Mouse (Mus musculus): ENCODE results near the gene Rnf114. TPM values are rescaled to one million over a fixed set of nuclear protein-coding genes. Genes with fewer than 3 reads are reported as not detected.

Gene Rnf114
- polyA plus RNA-seq, 1 experiment from 2014 or later = 79.0 TPM

DNA sequence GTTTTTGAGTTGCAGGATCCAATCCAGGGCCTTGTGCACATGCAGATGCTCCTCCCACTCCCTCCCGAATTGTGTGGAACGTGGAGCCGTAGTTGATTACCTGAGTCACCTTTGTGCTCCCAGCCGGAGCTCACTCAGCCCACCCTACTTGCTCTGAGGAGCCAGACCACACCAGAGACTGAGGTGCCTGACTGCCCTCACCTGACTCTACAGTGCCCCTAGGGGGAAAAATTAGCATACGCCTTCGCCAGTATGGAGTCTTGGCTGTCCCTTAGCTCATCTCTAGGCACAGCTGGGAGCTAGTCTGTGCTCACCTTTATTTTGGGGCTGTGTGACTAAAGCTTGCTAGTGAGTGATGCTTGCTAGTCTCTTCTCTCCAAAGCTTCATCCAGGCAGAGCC is 24.0 kb upstream of the Rnf114 start:
- peaks cover 40% of the 10 kb centered on the region for H3K36me3 ChIP-seq (ENCODE audit: control insufficient read depth, insufficient read depth)

DNA sequence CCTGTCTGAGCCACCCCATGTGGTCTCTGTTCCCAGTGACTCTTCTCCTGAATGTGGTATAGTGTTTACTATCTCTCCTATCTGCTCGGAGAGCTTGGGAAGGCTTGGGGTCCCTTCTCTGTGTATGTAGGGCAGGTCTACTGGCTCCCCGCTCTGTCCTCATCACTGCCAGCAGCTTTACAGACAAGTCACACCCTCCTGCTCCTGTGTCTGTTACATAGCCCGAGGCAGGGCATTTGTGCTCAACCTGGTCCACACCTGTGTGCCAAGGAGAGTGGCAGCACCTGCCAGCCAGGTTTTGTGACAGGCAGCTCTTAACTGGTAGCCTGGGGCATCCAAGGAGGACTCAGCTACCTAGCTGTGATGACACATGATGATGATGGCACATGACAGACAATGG is 21.8 kb upstream of the Rnf114 start:
- Histone ChIP-seq H3K36me3 (ENCODE audit: control insufficient read depth, insufficient read depth) (peaks cover 51% of the 10 kb centered on the region), H3K27ac (ENCODE audit: low read length) (no peak overlapping the region), H3K4me1 (ENCODE audit: control insufficient read depth, insufficient read depth, low read length) (peaks cover 4% of the 10 kb centered on the region), H3K9me3 (replicated peaks; ENCODE audit: control insufficient read depth, low read length) (no peaks in the 10 kb centered on the region), H3K9ac (ENCODE audit: low read length) (no peak overlapping the region), H3K27me3 (ENCODE audit: control insufficient read depth, insufficient read depth, low read length) (no peaks in the 10 kb centered on the region), H3K4me2 (ENCODE audit: low read depth, low read length) (no peak overlapping the region), H3K4me3 (ENCODE audit: low read length) (no peak overlapping the region)
- WGBS = 88% methylated on average over 3 of the region's 3 CpGs
- no peak for ATAC-seq (replicated peaks; ENCODE audit: extremely low read depth, insufficient read depth, low FRiP score)

More for the DNA sequence above, 24.0 kb upstream of the Rnf114 start:
- Histone ChIP-seq H3K9ac (ENCODE audit: low read length) (no peak overlapping the region), H3K4me1 (ENCODE audit: control insufficient read depth, insufficient read depth, low read length) (peaks cover 2% of the 10 kb centered on the region; the same call in 1 of the 2 replicates), H3K4me3 (ENCODE audit: low read length) (no peak overlapping the region), H3K9me3 (replicated peaks; ENCODE audit: control insufficient read depth, low read length) (no peaks in the 10 kb centered on the region), H3K27ac (ENCODE audit: low read length) (no peak overlapping the region), H3K4me2 (ENCODE audit: low read depth, low read length) (no peak overlapping the region), H3K27me3 (ENCODE audit: control insufficient read depth, insufficient read depth, low read length) (no peaks in the 10 kb centered on the region)
- WGBS = 81% methylated on average over 6 of the region's 6 CpGs
- ATAC-seq (replicated peaks; ENCODE audit: extremely low read depth, insufficient read depth, low FRiP score) = no peak

DNA sequence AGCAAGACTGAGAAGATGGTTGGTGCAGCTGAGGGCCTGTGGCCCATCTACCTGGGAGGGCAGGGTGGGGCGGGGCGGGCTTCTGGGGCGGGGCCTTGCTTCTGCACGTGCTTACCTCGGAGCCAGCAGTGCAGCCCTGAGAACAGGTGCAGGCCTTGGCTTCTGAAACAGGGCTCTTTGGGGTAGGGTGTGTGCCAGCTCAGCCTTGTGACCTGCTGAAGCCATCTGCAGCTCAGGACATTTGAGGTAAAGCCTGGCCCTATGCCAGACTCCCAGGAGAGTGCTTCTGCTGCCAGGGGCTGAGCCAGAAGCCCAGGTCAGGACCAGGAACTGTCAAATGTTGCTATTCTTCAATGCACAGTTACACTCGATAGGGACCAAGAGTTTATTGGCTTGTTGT is 20.9 kb upstream of the Rnf114 start:
- Histone ChIP-seq H3K9me3 (replicated peaks; ENCODE audit: control insufficient read depth, low read length) (no peaks in the 10 kb centered on the region), H3K4me1 (ENCODE audit: control insufficient read depth, insufficient read depth, low read length) (peaks cover 14% of the 10 kb centered on the region), H3K9ac (ENCODE audit: low read length) (no peak overlapping the region), H3K36me3 (ENCODE audit: control insufficient read depth, insufficient read depth) (peaks cover 45% of the 10 kb centered on the region), H3K27me3 (ENCODE audit: control insufficient read depth, insufficient read depth, low read length) (no peaks in the 10 kb centered on the region), H3K4me2 (ENCODE audit: low read depth, low read length) (no peak overlapping the region), H3K4me3 (ENCODE audit: low read length) (no peak overlapping the region), H3K27ac (ENCODE audit: low read length) (no peak overlapping the region)
- no peak for ATAC-seq (replicated peaks; ENCODE audit: extremely low read depth, insufficient read depth, low FRiP score)
- WGBS = 76% methylated on average over 6 of the region's 6 CpGs

DNA sequence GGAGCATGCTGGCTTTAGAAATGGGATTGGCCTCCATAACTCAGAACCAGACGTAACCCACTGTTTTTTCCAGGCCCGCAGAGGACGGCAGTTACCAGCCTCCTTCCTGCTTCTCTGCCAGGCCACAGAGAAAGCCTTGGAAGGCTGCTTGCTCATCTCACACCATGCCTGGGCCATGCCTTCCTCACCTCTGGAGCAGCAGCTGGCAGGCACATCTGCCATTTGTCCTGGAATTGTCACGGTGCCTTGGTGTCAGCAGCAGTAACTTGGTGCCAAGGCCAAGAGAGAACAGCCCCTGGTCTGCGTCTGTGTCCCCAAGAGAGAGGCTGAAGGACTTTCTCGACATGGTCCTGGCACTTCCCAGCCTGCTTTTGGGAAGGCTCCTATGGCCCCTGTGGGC is 18.2 kb upstream of the Rnf114 start:
- Histone ChIP-seq H3K4me2 (ENCODE audit: low read depth, low read length) (no peak overlapping the region), H3K36me3 (ENCODE audit: control insufficient read depth, insufficient read depth) (peaks cover 37% of the 10 kb centered on the region), H3K9ac (ENCODE audit: low read length) (no peak overlapping the region), H3K4me3 (ENCODE audit: low read length) (no peak overlapping the region), H3K27ac (ENCODE audit: low read length) (no peak overlapping the region), H3K9me3 (replicated peaks; ENCODE audit: control insufficient read depth, low read length) (no peaks in the 10 kb centered on the region), H3K27me3 (ENCODE audit: control insufficient read depth, insufficient read depth, low read length) (no peaks in the 10 kb centered on the region), H3K4me1 (ENCODE audit: control insufficient read depth, insufficient read depth, low read length) (peaks cover 21% of the 10 kb centered on the region)
- no peak for ATAC-seq (replicated peaks; ENCODE audit: extremely low read depth, insufficient read depth, low FRiP score)
- 89% methylated on average over 6 of the region's 6 CpGs for WGBS

DNA sequence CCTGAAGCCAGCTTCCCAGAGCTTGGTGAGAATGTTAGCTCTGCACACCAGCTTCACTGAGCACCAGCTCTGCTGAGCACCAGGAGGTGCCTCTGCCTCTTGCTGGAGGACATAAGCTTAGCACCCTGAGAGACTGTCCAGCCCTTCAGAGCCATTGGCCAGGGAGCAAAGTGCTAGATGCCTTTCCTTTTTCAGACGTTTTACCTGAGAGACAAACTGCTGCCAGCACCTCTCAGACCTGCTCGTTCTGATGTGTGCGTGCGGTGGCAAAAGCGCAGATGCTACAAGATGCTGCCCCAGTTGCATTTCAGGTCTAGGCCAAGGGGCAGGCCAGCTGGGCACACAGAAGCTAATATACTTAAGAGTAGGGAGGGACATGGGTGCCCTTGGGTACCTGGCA is 16.8 kb upstream of the Rnf114 start:
- Histone ChIP-seq H3K36me3 (ENCODE audit: control insufficient read depth, insufficient read depth) (peaks cover 31% of the 10 kb centered on the region), H3K27ac (ENCODE audit: low read length) (peak overlapping the region; percentile 68), H3K4me3 (ENCODE audit: low read length) (no peak overlapping the region), H3K9ac (ENCODE audit: low read length) (0 out of 2 replicates have a peak overlapping the region, but pooled peaks have one; percentile 1), H3K4me2 (ENCODE audit: low read depth, low read length) (no peak overlapping the region), H3K9me3 (replicated peaks; ENCODE audit: control insufficient read depth, low read length) (no peaks in the 10 kb centered on the region), H3K4me1 (ENCODE audit: control insufficient read depth, insufficient read depth, low read length) (peaks cover 21% of the 10 kb centered on the region), H3K27me3 (ENCODE audit: control insufficient read depth, insufficient read depth, low read length) (no peaks in the 10 kb centered on the region)
- WGBS = 79% methylated on average over 5 of the region's 5 CpGs
- no peak for ATAC-seq (replicated peaks; ENCODE audit: extremely low read depth, insufficient read depth, low FRiP score)

DNA sequence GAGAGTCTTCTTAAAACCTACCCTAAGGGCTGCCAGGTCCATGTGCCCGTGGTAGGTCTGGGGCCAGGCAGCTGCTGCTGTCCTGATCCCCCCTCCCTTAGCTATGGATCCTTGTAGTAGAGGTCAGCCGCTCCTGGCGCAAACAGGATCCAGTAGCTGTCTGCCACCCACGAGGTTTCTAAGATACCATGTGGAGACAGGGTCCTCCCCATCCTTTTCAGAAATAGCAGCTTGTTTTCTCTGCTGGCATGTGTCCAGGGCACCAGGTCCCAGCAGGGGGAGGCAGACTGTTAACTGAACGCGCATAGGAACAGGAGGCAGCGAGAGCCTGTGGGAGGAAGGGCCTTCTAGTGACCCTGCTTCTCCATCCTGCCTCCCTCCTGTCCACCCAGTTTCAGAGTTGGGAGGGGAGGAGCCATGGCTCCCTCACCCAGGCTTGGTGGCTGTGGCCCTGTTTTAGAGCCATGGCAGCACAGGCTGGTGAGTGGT is 16.2 kb upstream of the Rnf114 start:
- ATAC-seq (replicated peaks; ENCODE audit: extremely low read depth, insufficient read depth, low FRiP score) = peak; percentile 85
- Histone ChIP-seq H3K4me2 (ENCODE audit: low read depth, low read length) (no peak overlapping the region), H3K27me3 (ENCODE audit: control insufficient read depth, insufficient read depth, low read length) (no peaks in the 10 kb centered on the region), H3K36me3 (ENCODE audit: control insufficient read depth, insufficient read depth) (peaks cover 27% of the 10 kb centered on the region), H3K4me1 (ENCODE audit: control insufficient read depth, insufficient read depth, low read length) (peaks cover 21% of the 10 kb centered on the region), H3K27ac (ENCODE audit: low read length) (peak overlapping the region; percentile 68), H3K9me3 (replicated peaks; ENCODE audit: control insufficient read depth, low read length) (no peaks in the 10 kb centered on the region), H3K9ac (ENCODE audit: low read length) (0 out of 2 replicates have a peak overlapping the region, but pooled peaks have one; percentile 19), H3K4me3 (ENCODE audit: low read length) (no peak overlapping the region)
- WGBS = 6% methylated on average over 7 of the region's 7 CpGs

DNA sequence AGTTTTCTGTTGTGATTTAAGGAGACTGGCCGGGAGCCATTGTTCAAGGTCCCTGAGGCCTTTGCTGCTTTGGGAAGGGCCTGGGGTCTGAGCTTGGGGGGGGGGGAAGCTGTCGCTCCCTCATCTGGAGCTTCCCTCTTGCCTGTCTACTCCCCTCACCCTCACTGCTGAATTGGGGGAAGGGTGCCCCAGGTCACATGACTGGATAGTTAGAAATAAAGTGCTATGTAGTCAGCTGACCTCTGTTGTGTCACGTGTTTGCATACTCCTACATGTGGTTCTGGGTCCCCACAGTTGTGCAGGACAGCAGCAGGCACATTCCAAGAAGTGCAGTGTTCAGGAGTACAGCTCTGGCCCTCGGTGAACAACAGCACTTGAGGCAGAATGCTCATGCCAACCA is 15.7 kb upstream of the Rnf114 start:
- H3K27ac ChIP-seq (ENCODE audit: low read length) = peak overlapping the region; percentile 68
- WGBS = 64% methylated on average over 4 of the region's 4 CpGs
- H3K9me3 ChIP-seq (replicated peaks; ENCODE audit: control insufficient read depth, low read length) = no peaks in the 10 kb centered on the region
- H3K4me3 ChIP-seq (ENCODE audit: low read length) = no peak overlapping the region
- no peak overlapping the region for H3K9ac ChIP-seq (ENCODE audit: low read length)
- no peaks in the 10 kb centered on the region for H3K27me3 ChIP-seq (ENCODE audit: control insufficient read depth, insufficient read depth, low read length)
- peaks cover 19% of the 10 kb centered on the region for H3K4me1 ChIP-seq (ENCODE audit: control insufficient read depth, insufficient read depth, low read length)
- H3K4me2 ChIP-seq (ENCODE audit: low read depth, low read length) = no peak overlapping the region
- no peak for ATAC-seq (replicated peaks; ENCODE audit: extremely low read depth, insufficient read depth, low FRiP score)
- H3K36me3 ChIP-seq (ENCODE audit: control insufficient read depth, insufficient read depth) = peaks cover 22% of the 10 kb centered on the region

DNA sequence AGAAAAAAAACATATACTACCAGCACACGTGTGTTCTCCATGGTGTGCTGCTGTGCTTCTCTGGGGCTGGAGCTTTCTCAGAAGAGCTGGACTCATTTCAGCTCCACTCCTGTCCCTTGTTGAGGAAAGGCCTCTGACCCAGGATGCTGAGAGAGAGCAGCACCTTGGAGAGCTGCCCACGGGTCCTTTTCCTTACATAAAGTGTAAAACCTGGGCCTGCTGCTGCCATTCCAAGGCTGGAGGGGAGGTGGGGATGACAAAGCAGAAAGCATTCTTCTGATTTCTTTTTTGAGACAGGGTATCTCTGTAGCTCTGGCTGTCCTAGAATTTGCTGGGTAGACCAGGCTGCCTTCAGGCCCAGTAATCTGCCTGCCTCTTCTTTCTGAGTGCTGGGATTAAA is 14.3 kb upstream of the Rnf114 start:
- H3K4me2 ChIP-seq (ENCODE audit: low read depth, low read length) = no peak overlapping the region
- H3K4me3 ChIP-seq (ENCODE audit: low read length) = no peak overlapping the region
- no peaks in the 10 kb centered on the region for H3K9me3 ChIP-seq (replicated peaks; ENCODE audit: control insufficient read depth, low read length)
- no peak overlapping the region for H3K27ac ChIP-seq (ENCODE audit: low read length)
- H3K4me1 ChIP-seq (ENCODE audit: control insufficient read depth, insufficient read depth, low read length) = peaks cover 18% of the 10 kb centered on the region
- H3K36me3 ChIP-seq (ENCODE audit: control insufficient read depth, insufficient read depth) = peaks cover 19% of the 10 kb centered on the region
- WGBS = 37% methylated on average over 2 of the region's 2 CpGs
- no peak overlapping the region for H3K9ac ChIP-seq (ENCODE audit: low read length)
- H3K27me3 ChIP-seq (ENCODE audit: control insufficient read depth, insufficient read depth, low read length) = no peaks in the 10 kb centered on the region
- no peak for ATAC-seq (replicated peaks; ENCODE audit: extremely low read depth, insufficient read depth, low FRiP score)

DNA sequence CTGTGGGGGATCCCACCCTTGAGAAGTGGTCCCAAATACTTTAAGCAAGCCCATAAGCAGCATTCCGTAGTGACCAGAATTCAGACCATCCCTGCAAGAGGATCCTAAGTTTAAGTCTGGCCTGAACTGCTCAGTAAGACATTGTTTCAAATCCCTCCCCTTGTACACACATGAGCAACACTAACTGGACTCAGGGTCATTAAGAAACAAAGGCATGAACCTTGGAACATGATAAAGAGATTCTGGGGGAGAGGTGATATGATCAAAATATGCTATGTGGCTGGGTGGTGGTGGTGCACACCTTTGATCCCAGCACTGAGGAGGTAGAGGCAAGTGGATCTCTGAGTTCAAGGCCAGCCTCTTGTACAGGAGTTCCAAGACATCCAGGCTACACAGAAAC is 12.9 kb upstream of the Rnf114 start:
- no peaks in the 10 kb centered on the region for H3K27me3 ChIP-seq (ENCODE audit: control insufficient read depth, insufficient read depth, low read length)
- H3K9ac ChIP-seq (ENCODE audit: low read length) = no peak overlapping the region
- H3K4me2 ChIP-seq (ENCODE audit: low read depth, low read length) = no peak overlapping the region
- H3K27ac ChIP-seq (ENCODE audit: low read length) = no peak overlapping the region
- no peak for ATAC-seq (replicated peaks; ENCODE audit: extremely low read depth, insufficient read depth, low FRiP score)
- no peak overlapping the region for H3K4me3 ChIP-seq (ENCODE audit: low read length)
- 100% methylated on average over 1 of the region's 1 CpGs for WGBS
- H3K9me3 ChIP-seq (replicated peaks; ENCODE audit: control insufficient read depth, low read length) = no peaks in the 10 kb centered on the region
- peaks cover 16% of the 10 kb centered on the region for H3K36me3 ChIP-seq (ENCODE audit: control insufficient read depth, insufficient read depth)
- peaks cover 18% of the 10 kb centered on the region for H3K4me1 ChIP-seq (ENCODE audit: control insufficient read depth, insufficient read depth, low read length)

Data from heart, embryonic 16.5 days (tissue).